Mouse (Mus musculus) megakaryocyte, embryonic 14.5 days (primary cell): ENCODE results near the gene Lbh.

Experiments
- FLI1 ChIP-seq: IDR thresholded peaks from 2 replicates; pipeline ENCODE4 v1.6.1; 2012; ENCODE audit warnings: low read length, inconsistent platforms, mixed read lengths
- GATA1 ChIP-seq: IDR thresholded peaks from 3 replicates; pipeline ENCODE4 v1.6.1; 2012; ENCODE audit warnings: mixed read lengths, low read length, inconsistent platforms, borderline replicate concordance

- TF ChIP-seq GATA1 (no peak), FLI1 (no peak)
These were observed 59.5 kb downstream of the Lbh start for GRCm38 (mm10) chr17:72977616-72978015.
